Mouse (Mus musculus): Measurements from ENCODE around the gene Krt8.
A peak's percentile ranks its signal among the peaks of the same experiment; 100 is the strongest.

Krt8 gene

DNA sequence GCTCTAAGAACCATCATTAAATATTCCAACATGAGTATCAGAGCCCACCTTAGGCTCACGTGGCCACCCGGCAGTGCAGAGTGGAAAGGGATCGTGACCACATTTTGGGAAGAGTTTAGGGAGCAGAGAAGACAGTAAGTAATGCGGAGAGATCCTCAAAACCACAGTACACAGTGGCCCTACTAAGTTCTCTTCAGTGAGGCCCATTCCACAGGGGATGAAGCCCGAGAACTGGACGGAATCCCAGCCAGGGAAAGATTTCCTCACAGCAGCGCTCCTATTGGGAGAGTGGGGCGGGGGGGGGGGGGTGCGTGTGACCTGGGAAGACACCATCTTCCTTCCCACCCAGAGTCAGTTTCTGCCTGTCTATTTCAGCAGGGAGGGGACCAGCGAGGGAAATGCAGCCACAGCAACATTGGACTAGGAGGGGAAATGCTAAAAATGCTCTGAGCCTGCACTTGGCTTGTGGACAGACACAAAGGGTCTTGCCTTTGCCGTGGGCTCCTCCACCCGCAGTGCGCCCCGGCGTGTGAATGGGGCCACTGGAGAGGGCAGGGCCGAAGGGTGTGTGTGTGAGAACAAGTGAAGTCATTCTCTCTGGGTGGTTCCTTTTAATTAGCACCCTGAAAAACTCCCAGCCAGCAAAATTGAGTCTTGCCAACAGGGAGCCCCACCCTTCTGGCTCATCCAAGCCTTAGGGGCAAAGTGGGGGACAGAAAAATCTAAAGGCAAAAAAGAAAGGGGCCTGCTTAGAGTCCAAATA, 30.0 kb downstream of the Krt8 start:
- DNase-seq (ENCODE audit: low spot score), result no peak

DNA sequence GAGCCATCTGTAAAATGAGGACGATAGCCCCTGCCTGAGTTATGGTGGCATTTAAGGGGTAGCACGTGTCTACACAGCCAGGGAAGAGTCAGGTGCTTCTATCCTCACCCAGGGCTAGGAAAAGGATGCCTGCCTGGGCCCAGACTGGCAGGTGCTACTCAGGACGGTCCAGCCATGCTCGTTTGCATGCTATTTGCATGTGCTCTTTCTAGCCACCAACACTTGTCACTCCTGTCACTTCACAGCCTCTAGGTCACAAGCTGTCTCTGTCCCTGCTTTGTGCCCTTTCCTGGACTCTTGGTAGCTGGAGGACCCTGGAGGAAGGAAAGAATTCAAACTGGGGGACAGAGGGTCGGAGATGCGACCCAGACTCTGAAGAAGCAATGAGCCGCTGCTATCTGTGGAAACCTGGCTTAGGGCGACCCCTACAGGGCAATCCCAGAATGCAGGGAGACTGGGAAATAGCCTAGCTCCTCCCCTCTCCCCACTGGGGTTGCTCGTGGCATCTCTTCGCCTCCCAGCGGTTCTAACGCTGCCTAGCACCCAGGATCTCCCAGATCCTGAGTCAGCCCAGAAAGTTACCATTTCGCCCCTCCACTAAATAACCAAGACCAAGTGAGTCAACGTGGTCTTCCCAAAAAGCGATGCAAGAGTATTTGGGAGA, 30.7 kb downstream of the Krt8 start:
- peak; percentile 94 for DNase-seq (ENCODE audit: low spot score)

DNA sequence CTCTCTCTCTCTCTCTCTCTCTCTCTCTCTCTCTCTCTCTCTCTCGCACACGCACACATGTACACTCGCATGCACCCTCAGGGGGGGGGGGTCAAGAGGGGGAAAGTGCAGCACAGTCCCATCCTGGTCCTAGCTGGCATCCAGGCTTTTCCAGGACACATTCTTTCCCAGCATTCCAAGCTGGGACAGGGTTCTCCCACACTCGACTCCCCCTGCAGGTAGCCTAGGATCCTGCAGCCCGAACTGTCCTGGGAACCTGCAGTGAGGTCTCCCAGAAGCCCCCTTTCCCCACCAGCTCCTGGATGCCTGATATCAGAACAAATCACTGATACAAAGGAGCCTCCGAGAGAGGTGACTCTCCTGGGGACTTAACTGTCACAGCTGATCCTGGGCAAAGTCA, 33.7 kb downstream of the Krt8 start:
- DNase-seq (ENCODE audit: low spot score), result no peak

DNA sequence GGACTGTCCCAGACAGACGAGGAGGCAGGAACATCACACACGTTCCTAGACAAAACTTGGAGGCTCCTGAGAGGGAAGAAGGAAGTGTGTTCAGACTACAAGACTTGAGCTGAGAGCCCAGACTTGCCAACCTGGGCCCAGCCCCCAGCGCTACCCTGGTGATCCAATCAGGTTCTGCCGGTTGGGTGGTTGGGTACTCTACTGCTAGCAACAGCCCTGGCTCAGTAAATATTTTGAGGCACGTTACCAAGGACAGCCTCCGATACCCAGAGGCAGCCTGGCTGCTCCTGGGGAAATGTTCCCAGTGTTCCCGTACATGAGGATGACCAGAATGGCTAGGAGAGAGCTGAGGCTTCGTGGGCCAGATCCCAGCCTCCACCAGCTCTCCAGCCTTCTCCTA, 37.5 kb downstream of the Krt8 start:
- no peak for DNase-seq (ENCODE audit: low spot score)

DNA sequence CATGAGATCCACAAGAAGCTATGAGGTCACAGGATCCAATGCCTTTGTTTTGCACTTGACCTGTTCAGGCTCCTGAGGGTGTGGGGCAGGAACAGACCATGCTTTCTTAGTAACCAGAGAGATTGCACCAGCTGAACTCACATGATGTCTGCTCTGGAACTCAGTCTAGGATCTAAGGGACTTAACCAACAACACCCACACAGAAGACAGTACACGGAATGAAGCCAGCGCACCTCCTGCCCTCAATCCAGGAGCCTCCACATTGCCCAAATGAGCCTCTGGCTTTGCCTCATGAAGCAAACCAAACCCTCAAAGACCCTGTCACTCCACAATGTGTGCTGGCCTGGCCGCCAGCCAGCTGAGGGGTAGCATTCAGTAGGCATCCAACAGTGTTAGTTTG, 45.4 kb downstream of the Krt8 start:
- no peak for DNase-seq (ENCODE audit: low spot score)

DNA sequence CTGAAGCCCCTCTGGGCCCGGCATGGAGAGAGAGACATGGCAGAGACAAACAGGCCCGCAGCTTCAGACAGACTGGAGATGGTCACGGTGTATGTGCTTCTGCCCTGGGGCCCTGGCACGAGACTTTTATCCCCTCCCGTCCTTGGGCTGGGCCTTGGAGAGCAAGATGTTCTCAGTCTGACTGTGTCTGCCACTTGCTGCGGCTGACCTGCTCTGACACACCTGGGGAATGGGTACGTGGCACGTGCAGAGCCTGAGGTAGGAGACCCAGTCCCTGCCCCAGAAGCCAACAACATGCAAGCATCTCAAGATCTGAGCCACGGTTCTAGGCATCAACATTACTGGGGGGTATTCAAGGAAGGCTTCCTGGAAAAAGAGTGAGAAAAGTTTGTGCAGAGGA, 50.1 kb downstream of the Krt8 start, which contains the start of gene Krt78:
Gene Krt78 (minus strand): TSS at position 101 of the 400 bp plus-strand sequence.
- no peak for DNase-seq (ENCODE audit: low spot score)

DNA sequence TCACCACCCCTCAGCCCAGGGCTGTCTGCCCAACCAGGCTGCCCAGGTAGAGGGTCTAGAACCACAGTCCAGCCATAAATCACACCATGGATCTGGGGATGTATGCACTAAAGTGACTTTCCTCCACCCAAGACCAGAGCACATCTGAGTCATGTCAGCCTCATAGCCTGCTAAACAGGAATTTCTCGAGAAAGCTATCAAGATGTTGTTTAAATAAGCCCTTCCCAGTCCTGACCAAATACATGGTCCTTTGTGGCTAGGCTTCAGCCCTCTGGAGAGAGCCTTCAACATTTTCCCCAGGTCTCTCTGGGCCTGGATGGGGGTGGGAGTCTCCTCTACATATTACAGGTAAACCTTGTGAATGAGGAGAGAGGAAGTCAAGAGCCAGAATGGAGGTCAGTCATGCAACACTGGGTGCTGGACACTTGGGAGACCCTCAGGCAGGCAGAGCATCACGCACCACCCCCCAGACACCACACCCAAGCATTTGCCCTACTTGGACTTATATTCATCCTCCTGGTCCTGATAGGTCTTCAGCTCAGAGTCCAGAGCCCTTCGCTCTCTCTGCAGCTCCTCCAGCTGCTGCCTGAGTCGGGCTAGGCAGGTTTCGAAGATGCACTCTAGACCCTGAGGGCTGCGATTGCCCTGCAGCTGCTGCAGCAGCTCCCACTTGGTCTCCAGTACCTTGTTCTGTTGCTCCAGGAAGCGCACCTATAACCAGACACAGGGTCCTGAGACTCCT, 51.4 kb downstream of the Krt8 start:
- DNase-seq (ENCODE audit: low spot score), result no peak

Measured in urinary bladder, postnatal 10 days (tissue).